Mouse (Mus musculus) left cerebral cortex, postnatal 14 days (tissue): ENCODE results near the gene Pik3r1. TPM values are rescaled to one million over a fixed set of nuclear protein-coding genes. Genes with fewer than 3 reads are reported as not detected.
A peak's percentile ranks its signal among the peaks of the same experiment; 100 is the strongest.

Experiments used
- DNase-seq, 2 experiments: peaks; one replicate each; pipeline ENCODE4 v3.0.0; 2021 to 2022; ENCODE audit warnings: low spot score in 2 of 2, mixed read lengths in 1 of 2
- intact Hi-C: fragments of 180-260 bp; cut with DNase I; formaldehyde crosslinking; loops from one replicate; pipeline ENCODE4 v1.15.1; 2025
- total RNA-seq, 2 experiments: library from RNA; stranded (reverse); gene quantifications; 2 replicates each; pipeline ENCODE4 v1.2.3; 2021

Pik3r1 gene
- total RNA-seq, 2 experiments from 2014 or later: 145 to 173 TPM

- peak in 1 of 2 experiments; percentile 55 for DNase-seq
- intact Hi-C loops: loop anchor here (5.0 kb wide), 2 partner anchors 456 to 736 kb away; no protein-coding TSS in a partner anchor
Measured at GRCm38 (mm10) chr13:101692866-101693691, 74.9 kb downstream of the Pik3r1 start.

- intact Hi-C loops: loop anchor here (5.0 kb wide), 2 partner anchors 455 to 735 kb away; no protein-coding TSS in a partner anchor
- DNase-seq: peak; percentile 81 to 92
Measured at GRCm38 (mm10) chr13:101692239-101692784, 75.7 kb downstream of the Pik3r1 start.

- DNase-seq: no peak
- intact Hi-C loops: loop anchor here (5.0 kb wide), 2 partner anchors 454 to 734 kb away; no protein-coding TSS in a partner anchor
Measured at GRCm38 (mm10) chr13:101691669-101692068, 76.3 kb downstream of the Pik3r1 start.

GRCm38 (mm10) chr13:101690911-101691655, 76.9 kb downstream of the Pik3r1 start:
- DNase-seq: peak in 1 of 2 experiments; percentile 48
- intact Hi-C loops: loop anchor here (5.0 kb wide), 2 partner anchors 454 to 734 kb away; no protein-coding TSS in a partner anchor

- intact Hi-C loops: loop anchor here (5.0 kb wide), 2 partner anchors 453 to 733 kb away; no protein-coding TSS in a partner anchor
- DNase-seq: no peak
Measured at GRCm38 (mm10) chr13:101690167-101690566, 77.8 kb downstream of the Pik3r1 start.

GRCm38 (mm10) chr13:101686256-101686655, 81.8 kb downstream of the Pik3r1 start:
- DNase-seq: no peak
- intact Hi-C loops: no loop called here

- DNase-seq: no peak
Measured at GRCm38 (mm10) chr13:101684706-101685105, 83.3 kb downstream of the Pik3r1 start.

GRCm38 (mm10) chr13:101682378-101682777, 85.6 kb downstream of the Pik3r1 start:
- intact Hi-C loops: no loop called here

More at GRCm38 (mm10) chr13:101684706-101685105, 83.3 kb downstream of the Pik3r1 start:
- intact Hi-C loops: no loop called here

GRCm38 (mm10) chr13:101680083-101680482, 87.9 kb downstream of the Pik3r1 start:
- no peak for DNase-seq
- intact Hi-C loops: no loop called here

More at GRCm38 (mm10) chr13:101682378-101682777, 85.6 kb downstream of the Pik3r1 start:
- no peak for DNase-seq

- no peak for DNase-seq
- intact Hi-C loops: no loop called here
Measured at GRCm38 (mm10) chr13:101678984-101679383, 89.0 kb downstream of the Pik3r1 start.

GRCm38 (mm10) chr13:101678036-101678435, 90.0 kb downstream of the Pik3r1 start:
- no peak for DNase-seq
- intact Hi-C loops: no loop called here

GRCm38 (mm10) chr13:101673876-101674275, 94.1 kb downstream of the Pik3r1 start:
- no peak for DNase-seq
- intact Hi-C loops: no loop called here

- intact Hi-C loops: no loop called here
- DNase-seq: no peak
Measured at GRCm38 (mm10) chr13:101668859-101669258, 99.2 kb downstream of the Pik3r1 start.

- DNase-seq: no peak
- intact Hi-C loops: no loop called here
Measured at GRCm38 (mm10) chr13:101664010-101664409, 104.0 kb downstream of the Pik3r1 start.

GRCm38 (mm10) chr13:101662900-101663299, 105.1 kb downstream of the Pik3r1 start:
- intact Hi-C loops: no loop called here
- DNase-seq: no peak

- intact Hi-C loops: no loop called here
- no peak for DNase-seq
Measured at GRCm38 (mm10) chr13:101661567-101661966, 106.5 kb downstream of the Pik3r1 start.

GRCm38 (mm10) chr13:101660187-101660586, 107.8 kb downstream of the Pik3r1 start:
- no peak for DNase-seq
- intact Hi-C loops: no loop called here

GRCm38 (mm10) chr13:101652131-101652530, 115.9 kb downstream of the Pik3r1 start:
- DNase-seq: no peak
- intact Hi-C loops: no loop called here

- intact Hi-C loops: no loop called here
- no peak for DNase-seq
Measured at GRCm38 (mm10) chr13:101641632-101642031, 126.4 kb downstream of the Pik3r1 start.

- intact Hi-C loops: no loop called here
- no peak for DNase-seq
Measured at GRCm38 (mm10) chr13:101635837-101636236, 132.2 kb downstream of the Pik3r1 start.
